Mouse (Mus musculus) stomach, postnatal 0 days (tissue): Measurements from ENCODE around the gene Ruvbl2. TPM values are rescaled to one million over a fixed set of nuclear protein-coding genes. Genes with fewer than 3 reads are reported as not detected.

Source experiments
- ATAC-seq: fragments of 200-750 bp; cut with Nextera tagmentation; 2 replicates; pipeline ENCODE4 v1.8.0; 2017; ENCODE audit not compliant: low FRiP score, low TSS enrichment
- DNase-seq: peaks from one replicate; pipeline ENCODE4 v3.0.0-alpha.2; 2016; ENCODE audit warnings: low spot score
- H3K27ac ChIP-seq: fragments of 300-500 bp; sonication (generic); replicated peaks from 2 replicates; pipeline ENCODE4 v1.5.1; 2014; ENCODE audit warnings: mild to moderate bottlenecking, control low read depth
- H3K27me3 ChIP-seq: fragments of 300-500 bp; sonication (generic); 2 replicates; pipeline ENCODE4 v1.6.1; 2014; ENCODE audit warnings: low read length; ENCODE audit not compliant: control insufficient read depth, insufficient read depth
- H3K36me3 ChIP-seq: fragments of 300-500 bp; sonication (generic); 2 replicates; pipeline ENCODE4 v1.6.1; 2014; ENCODE audit warnings: low read length, mixed read lengths; ENCODE audit not compliant: control insufficient read depth, insufficient read depth
- H3K4me1 ChIP-seq: fragments of 300-500 bp; sonication (generic); replicated peaks from 2 replicates; pipeline ENCODE4 v1.6.1; 2014; ENCODE audit warnings: antibody characterized with exemption; ENCODE audit not compliant: control insufficient read depth, insufficient read depth
- H3K4me2 ChIP-seq: fragments of 300-500 bp; sonication (generic); replicated peaks from 2 replicates; pipeline ENCODE4 v1.6.1; 2014; ENCODE audit warnings: low read depth, mild to moderate bottlenecking, control low read depth, moderate library complexity
- H3K4me3 ChIP-seq: fragments of 300-500 bp; sonication (generic); 2 replicates; pipeline ENCODE4 v1.5.1; 2014; ENCODE audit warnings: low read depth, low read length, control low read depth
- H3K9ac ChIP-seq: fragments of 300-500 bp; sonication (generic); 2 replicates; pipeline ENCODE4 v1.6.1; 2014; ENCODE audit warnings: mild to moderate bottlenecking, low read length, control low read depth, mixed read lengths
- H3K9me3 ChIP-seq: fragments of 300-500 bp; sonication (generic); 2 replicates; pipeline ENCODE4 v1.6.1; 2016; ENCODE audit warnings: low read length; ENCODE audit not compliant: control insufficient read depth
- CTCF ChIP-seq: IDR thresholded peaks from 2 replicates; pipeline ENCODE4 v1.5.1; 2016; ENCODE audit warnings: antibody characterized with exemption, low read depth, mild to moderate bottlenecking, moderate library complexity
- EP300 ChIP-seq: optimal IDR thresholded peaks from 2 replicates; pipeline ENCODE3; 2016; ENCODE audit warnings: antibody characterized with exemption
- WGBS: fragments of 180-500 bp; shearing (Covaris S2); extraction: QIAGEN DNeasy Blood & Tissue Kit; methylation state at CpG from one replicate; pipeline ENCODE4 v1.1.7; 2014; 5-methylcytosine and 5-hydroxymethylcytosine counted together
- polyA plus RNA-seq: library from polyadenylated mRNA; unstranded; fragments of >200 nt; fragmentation: Nextera tagmentation; extraction: Ambion mirVana; gene quantifications from 2 replicates; pipeline ENCODE4 v1.2.1, GENCODE M21; 2015

Gene Ruvbl2
- polyA plus RNA-seq, 1 experiment from 2014 or later: 46.7 TPM

- H3K4me3 ChIP-seq: no peak overlapping the region
- DNase-seq (peak; percentile 86), ATAC-seq (peak; percentile 77)
- TF ChIP-seq EP300: no peak
- peak; percentile 91 for TF ChIP-seq CTCF
- H3K36me3 ChIP-seq: peaks cover 18% of the 10 kb centered on the region
- WGBS: 53% methylated on average over 23 of the region's 23 CpGs
- H3K27me3 ChIP-seq: no peaks in the 10 kb centered on the region
- H3K9ac ChIP-seq: no peak overlapping the region
- H3K27ac ChIP-seq: no peak overlapping the region
- no peak overlapping the region for H3K4me2 ChIP-seq
- H3K4me1 ChIP-seq: no peaks in the 10 kb centered on the region
- H3K9me3 ChIP-seq: no peaks in the 10 kb centered on the region
These were observed 13.6 kb upstream of the Ruvbl2 start for GRCm38 (mm10) chr7:45451344-45451982.

GRCm38 (mm10) chr7:45449974-45450373 lies 12.1 kb upstream of the Ruvbl2 start:
- WGBS: 78% methylated on average over 1 of the region's 1 CpGs
- ATAC-seq: no peak

GRCm38 (mm10) chr7:45447325-45447990 lies 9.6 kb upstream of the Ruvbl2 start:
- no peaks in the 10 kb centered on the region for H3K9me3 ChIP-seq
- peaks cover 15% of the 10 kb centered on the region for H3K36me3 ChIP-seq
- H3K27me3 ChIP-seq: no peaks in the 10 kb centered on the region
- 40% methylated on average over 11 of the region's 11 CpGs for WGBS
- H3K4me3 ChIP-seq: no peak overlapping the region
- ATAC-seq (peak; percentile 17; the same call in 1 of the 2 replicates), DNase-seq (peak; percentile 63)
- no peak overlapping the region for H3K4me2 ChIP-seq
- peak; percentile 74 for TF ChIP-seq CTCF
- no peak for TF ChIP-seq EP300
- H3K4me1 ChIP-seq: no peaks in the 10 kb centered on the region
- H3K27ac ChIP-seq: no peak overlapping the region
- H3K9ac ChIP-seq: no peak overlapping the region

More at GRCm38 (mm10) chr7:45449974-45450373, 12.1 kb upstream of the Ruvbl2 start:
- Histone ChIP-seq H3K27ac (no peak overlapping the region), H3K36me3 (peaks cover 18% of the 10 kb centered on the region), H3K9me3 (no peaks in the 10 kb centered on the region), H3K4me3 (no peak overlapping the region), H3K27me3 (no peaks in the 10 kb centered on the region), H3K4me1 (no peaks in the 10 kb centered on the region), H3K4me2 (no peak overlapping the region), H3K9ac (no peak overlapping the region)
- no peak for DNase-seq
- no peak for TF ChIP-seq CTCF
- no peak for TF ChIP-seq EP300

GRCm38 (mm10) chr7:45446589-45446988 lies 8.7 kb upstream of the Ruvbl2 start:
- Histone ChIP-seq H3K36me3 (peaks cover 12% of the 10 kb centered on the region), H3K4me3 (no peak overlapping the region), H3K9me3 (no peaks in the 10 kb centered on the region), H3K4me2 (no peak overlapping the region), H3K9ac (no peak overlapping the region), H3K27me3 (no peaks in the 10 kb centered on the region), H3K27ac (no peak overlapping the region), H3K4me1 (no peaks in the 10 kb centered on the region)
- no peak for TF ChIP-seq EP300
- no peak for TF ChIP-seq CTCF
- DNase-seq: no peak
- no peak for ATAC-seq

GRCm38 (mm10) chr7:45443526-45444420 lies 5.9 kb upstream of the Ruvbl2 start:
- H3K9ac ChIP-seq: no peak overlapping the region
- H3K27me3 ChIP-seq: no peaks in the 10 kb centered on the region
- no peak overlapping the region for H3K4me3 ChIP-seq
- H3K36me3 ChIP-seq: peaks cover 12% of the 10 kb centered on the region
- no peaks in the 10 kb centered on the region for H3K9me3 ChIP-seq
- TF ChIP-seq CTCF (no peak), EP300 (no peak)
- H3K4me2 ChIP-seq: no peak overlapping the region
- ATAC-seq (no peak), DNase-seq (no peak)
- no peaks in the 10 kb centered on the region for H3K4me1 ChIP-seq
- no peak overlapping the region for H3K27ac ChIP-seq
- 79% methylated on average over 22 of the region's 22 CpGs for WGBS

GRCm38 (mm10) chr7:45437046-45437445 lies 850 bp downstream of the Ruvbl2 start:
- no peak overlapping the region for H3K9ac ChIP-seq
- TF ChIP-seq CTCF (no peak), EP300 (no peak)
- H3K4me1 ChIP-seq: peaks cover 9% of the 10 kb centered on the region
- no peaks in the 10 kb centered on the region for H3K27me3 ChIP-seq
- no peak overlapping the region for H3K27ac ChIP-seq
- DNase-seq (no peak), ATAC-seq (no peak)
- H3K9me3 ChIP-seq: no peaks in the 10 kb centered on the region
- no peak overlapping the region for H3K4me3 ChIP-seq
- H3K4me2 ChIP-seq: no peak overlapping the region
- 0 out of 2 replicates have a peak, but pooled peaks cover 2% of the 10 kb centered on the region for H3K36me3 ChIP-seq
- WGBS: 57% methylated on average over 6 of the region's 6 CpGs
